Mouse (Mus musculus) liver, embryonic 14.5 days (tissue): ENCODE data around the gene Scnn1b.

Experiments used
- CTCF ChIP-seq: IDR thresholded peaks from 2 replicates; pipeline ENCODE4 v1.5.1; 2016; ENCODE audit warnings: antibody characterized with exemption, low read depth, control low read depth
- EP300 ChIP-seq: IDR thresholded peaks from 2 replicates; pipeline ENCODE4 v1.6.1; 2016; ENCODE audit warnings: antibody characterized with exemption, low read depth

DNA sequence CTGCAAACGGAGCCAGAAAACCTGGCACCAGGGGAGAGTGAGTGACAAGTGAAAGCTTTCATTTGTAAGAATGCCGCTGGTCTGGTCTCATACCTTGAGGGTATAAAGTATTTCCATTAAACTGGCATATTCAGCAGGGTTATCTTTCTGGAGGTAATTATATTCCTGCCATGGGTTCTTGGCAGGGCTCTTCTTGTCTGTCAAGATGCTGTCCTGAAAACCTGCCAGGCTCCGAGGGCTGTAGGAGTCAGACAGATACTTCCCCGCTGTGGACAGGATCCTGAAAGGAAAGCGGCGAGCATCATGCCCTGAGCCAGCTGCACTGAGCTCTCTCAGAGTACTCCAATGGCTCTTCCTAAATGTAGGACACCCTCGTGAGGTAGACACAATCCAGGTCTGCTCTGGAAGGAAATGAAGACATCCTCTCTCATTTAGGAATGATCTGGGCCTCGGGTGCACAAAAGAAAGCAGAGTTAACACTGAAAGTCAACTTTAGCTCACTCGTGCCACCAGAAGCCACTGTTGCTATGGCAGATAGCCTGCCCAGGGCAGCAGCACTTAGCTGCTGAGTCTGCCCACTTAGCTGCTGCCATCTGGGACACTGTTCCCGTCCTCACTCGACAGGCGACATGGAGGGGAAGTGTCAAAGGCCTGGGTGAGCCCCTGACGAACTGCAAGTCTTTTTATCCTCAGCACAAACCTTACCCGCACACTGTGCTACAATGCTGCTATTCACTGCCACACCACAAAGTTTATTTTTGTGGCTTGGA, 72.2 kb downstream of the Scnn1b start:
- TF ChIP-seq CTCF, result no peak
- TF ChIP-seq EP300, result no peak
